Mouse (Mus musculus) spleen, adult 2 months (tissue): Measurements from ENCODE around the gene Fxyd3. TPM values are rescaled to one million over a fixed set of nuclear protein-coding genes. Genes with fewer than 3 reads are reported as not detected.
A peak's percentile ranks its signal among the peaks of the same experiment; 100 is the strongest.

ENCODE experiments used
- DNase-seq, 2 experiments: peaks; one replicate each; pipeline versions ENCODE4 v3.0.0 to v3.0.0-alpha.2; 2012 to 2021; ENCODE audit warnings: low spot score in 2 of 2, low read depth in 1 of 2
- H3K27ac ChIP-seq: fragments of 200-500 bp; 2 replicates; pipeline ENCODE4 v1.5.1; 2012; ENCODE audit warnings: low read length, inconsistent platforms; ENCODE audit not compliant: insufficient read depth
- H3K27me3 ChIP-seq: fragments of 200-500 bp; 2 replicates; pipeline ENCODE4 v1.6.1; 2012; ENCODE audit warnings: mild to moderate bottlenecking, moderate library complexity, low read length, inconsistent platforms; ENCODE audit not compliant: control insufficient read depth, insufficient read depth
- H3K36me3 ChIP-seq: fragments of 200-500 bp; 2 replicates; pipeline ENCODE4 v1.6.1; 2012; ENCODE audit warnings: mild to moderate bottlenecking, low read length, inconsistent platforms; ENCODE audit not compliant: control insufficient read depth, insufficient read depth
- H3K4me1 ChIP-seq: fragments of 200-500 bp; 2 replicates; pipeline ENCODE4 v1.6.1; 2011; ENCODE audit warnings: inconsistent platforms; ENCODE audit not compliant: control insufficient read depth, insufficient read depth, insufficient read length
- H3K4me3 ChIP-seq: fragments of 200-500 bp; 2 replicates; pipeline ENCODE4 v1.5.1; 2011; ENCODE audit warnings: mild to moderate bottlenecking, inconsistent platforms; ENCODE audit not compliant: insufficient read depth, insufficient read length; ENCODE audit errors: extremely low read depth
- CTCF ChIP-seq: fragments of 200-500 bp; IDR thresholded peaks from 2 replicates; pipeline ENCODE4 v1.5.1; 2011; ENCODE audit warnings: mild to moderate bottlenecking, inconsistent platforms; ENCODE audit not compliant: insufficient read depth, insufficient read length, insufficient replicate concordance; ENCODE audit errors: extremely low read depth
- POLR2A ChIP-seq: fragments of 200-500 bp; IDR thresholded peaks from 2 replicates; pipeline ENCODE4 v1.6.1; 2011; ENCODE audit warnings: low read depth, low read length, inconsistent platforms
- WGBS: fragments of 180-500 bp; shearing (Covaris S2); methylation state at CpG from one replicate; pipeline ENCODE4 v1.1.7; 2018; 5-methylcytosine and 5-hydroxymethylcytosine counted together
- polyA plus RNA-seq: library from polyadenylated mRNA; depleted of rRNA; stranded (reverse); fragments of >200 nt; gene quantifications from 2 replicates; pipeline ENCODE4 v1.2.3, GENCODE M21; 2012

Fxyd3 gene
- polyA plus RNA-seq, 1 experiment = 1.8 TPM

GRCm38 (mm10) chr7:31099612-31099982, 23.1 kb upstream of the Fxyd3 start:
- Histone ChIP-seq H3K27ac (no peak overlapping the region), H3K27me3 (no peaks in the 10 kb centered on the region), H3K4me3 (no peak overlapping the region), H3K4me1 (no peaks in the 10 kb centered on the region), H3K36me3 (no peaks in the 10 kb centered on the region)
- whole genome bisulfite sequencing = 85% methylated on average over 6 of the region's 6 CpGs
- no peak for DNase-seq
- TF ChIP-seq POLR2A = no peak
- no peak for TF ChIP-seq CTCF

- Histone ChIP-seq H3K27ac (no peak overlapping the region), H3K36me3 (no peaks in the 10 kb centered on the region), H3K4me3 (no peak overlapping the region), H3K27me3 (no peaks in the 10 kb centered on the region), H3K4me1 (no peaks in the 10 kb centered on the region)
- DNase-seq = no peak
- TF ChIP-seq CTCF (no peak), POLR2A (no peak)
- 88% methylated on average over 22 of the region's 22 CpGs for WGBS
Measured at GRCm38 (mm10) chr7:31098697-31099611, 22.4 kb upstream of the Fxyd3 start.

GRCm38 (mm10) chr7:31097583-31098248, 21.2 kb upstream of the Fxyd3 start:
- H3K4me3 ChIP-seq = no peak overlapping the region
- H3K27ac ChIP-seq = no peak overlapping the region
- WGBS = 51% methylated on average over 20 of the region's 20 CpGs
- no peaks in the 10 kb centered on the region for H3K4me1 ChIP-seq
- TF ChIP-seq CTCF = peak; percentile 97
- no peak for TF ChIP-seq POLR2A
- peak; percentile 82 to 91 for DNase-seq
- H3K27me3 ChIP-seq = no peaks in the 10 kb centered on the region
- no peaks in the 10 kb centered on the region for H3K36me3 ChIP-seq

- WGBS = 78% methylated on average over 9 of the region's 9 CpGs
Measured at GRCm38 (mm10) chr7:31096892-31097564, 20.5 kb upstream of the Fxyd3 start.

GRCm38 (mm10) chr7:31094774-31095501, 18.4 kb upstream of the Fxyd3 start:
- Histone ChIP-seq H3K27ac (no peak overlapping the region), H3K4me3 (no peak overlapping the region), H3K27me3 (no peaks in the 10 kb centered on the region), H3K36me3 (no peaks in the 10 kb centered on the region), H3K4me1 (peaks cover 2% of the 10 kb centered on the region; the same call in 1 of the 2 replicates)
- peak; percentile 15 to 42 for DNase-seq
- 22% methylated on average over 12 of the region's 12 CpGs for WGBS
- TF ChIP-seq POLR2A (no peak), CTCF (no peak)

More at GRCm38 (mm10) chr7:31096892-31097564, 20.5 kb upstream of the Fxyd3 start:
- Histone ChIP-seq H3K36me3 (no peaks in the 10 kb centered on the region), H3K4me1 (no peaks in the 10 kb centered on the region), H3K27ac (no peak overlapping the region), H3K27me3 (no peaks in the 10 kb centered on the region), H3K4me3 (no peak overlapping the region)
- DNase-seq = no peak
- TF ChIP-seq CTCF (no peak), POLR2A (no peak)

- H3K27ac ChIP-seq = peak overlapping the region; percentile 86
- peaks cover 17% of the 10 kb centered on the region for H3K4me1 ChIP-seq
- no peak overlapping the region for H3K4me3 ChIP-seq
- no peak for TF ChIP-seq CTCF
- TF ChIP-seq POLR2A = no peak
- WGBS = 6% methylated on average over 2 of the region's 2 CpGs
- no peaks in the 10 kb centered on the region for H3K36me3 ChIP-seq
- no peaks in the 10 kb centered on the region for H3K27me3 ChIP-seq
- DNase-seq = peak; percentile 49 to 73
Measured at GRCm38 (mm10) chr7:31089721-31090120, 13.2 kb upstream of the Fxyd3 start.
